Mouse (Mus musculus) CH12.LX (cell line): Measurements from ENCODE around the gene Iqgap3. TPM values are rescaled to one million over a fixed set of nuclear protein-coding genes. Genes with fewer than 3 reads are reported as not detected.

ENCODE experiments used
- DNase-seq: peaks from one replicate; pipeline ENCODE4 v3.0.0-alpha.2; 2013; ENCODE audit errors: extremely low read depth
- H3K27ac ChIP-seq: 2 replicates; pipeline ENCODE4 v1.5.1; 2012; ENCODE audit warnings: low read depth, mild to moderate bottlenecking, control low read depth, moderate library complexity; ENCODE audit not compliant: insufficient read depth
- H3K27me3 ChIP-seq: replicated peaks from 2 replicates; pipeline ENCODE3; 2012; ENCODE audit warnings: inconsistent platforms
- H3K36me3 ChIP-seq, 2 experiments: replicated peaks in 1 of 2; 2 replicates each; pipeline versions ENCODE3 to v1.6.1; 2012; ENCODE audit warnings: inconsistent platforms in 1 of 2, low read length in 1 of 2, mild to moderate bottlenecking in 1 of 2, mixed read lengths in 1 of 2, moderate library complexity in 1 of 2; ENCODE audit not compliant: control insufficient read depth in 1 of 2, insufficient read depth in 1 of 2
- H3K4me1 ChIP-seq, 2 experiments: 2 replicates each; pipeline ENCODE4 v1.6.1; 2012; ENCODE audit warnings: inconsistent platforms in 1 of 2, moderate library complexity in 1 of 2; ENCODE audit not compliant: insufficient read depth in 2 of 2, control insufficient read depth in 1 of 2
- H3K4me2 ChIP-seq: 2 replicates; pipeline ENCODE4 v1.6.1; 2012; ENCODE audit warnings: low read depth, mild to moderate bottlenecking, control low read depth; ENCODE audit not compliant: poor library complexity, insufficient read depth, severe bottlenecking
- H3K4me3 ChIP-seq, 3 experiments: fragments of 150-350 bp in 1 of 3; sonication (generic) in 1 of 3; replicated peaks in 1 of 3; 2 replicates each; pipeline versions ENCODE3 to v1.5.1; 2011 to 2012; ENCODE audit warnings: low read depth in 2 of 3, low read length in 2 of 3, mild to moderate bottlenecking in 2 of 3, moderate library complexity in 2 of 3, control low read depth in 1 of 3, improper control_type of control experiment in 1 of 3, inconsistent platforms in 1 of 3, mixed read lengths in 1 of 3; ENCODE audit not compliant: poor library complexity in 1 of 3
- H3K79me2 ChIP-seq: replicated peaks from 2 replicates; pipeline ENCODE4 v1.6.1; 2012; ENCODE audit warnings: mild to moderate bottlenecking, moderate library complexity; ENCODE audit not compliant: control insufficient read depth, poor library complexity, insufficient read depth, severe bottlenecking; ENCODE audit errors: extremely low read depth
- H3K9ac ChIP-seq: 2 replicates; pipeline ENCODE4 v1.6.1; 2012; ENCODE audit warnings: low read depth, mild to moderate bottlenecking, control low read depth, moderate library complexity; ENCODE audit not compliant: insufficient read depth
- H3K9me3 ChIP-seq: replicated peaks from 2 replicates; pipeline ENCODE3; 2012; ENCODE audit warnings: low read length, inconsistent platforms, mixed read lengths
- BHLHE40 ChIP-seq: IDR thresholded peaks from 2 replicates; pipeline ENCODE4 v1.6.1; 2011; ENCODE audit warnings: mild to moderate bottlenecking, low read depth, low read length, improper control_type of control experiment
- EP300 ChIP-seq: IDR thresholded peaks from 2 replicates; pipeline ENCODE4 v1.6.1; 2011; ENCODE audit warnings: low read length, improper control_type of control experiment
- ETS1 ChIP-seq: conservative IDR thresholded peaks from 2 replicates; pipeline ENCODE4 v1.6.1; 2012; ENCODE audit warnings: low read depth, mild to moderate bottlenecking, inconsistent platforms, low read length, improper control_type of control experiment, moderate library complexity
- GABPA ChIP-seq: IDR thresholded peaks from 2 replicates; pipeline ENCODE4 v1.6.1; 2012; ENCODE audit warnings: low read depth, low read length, improper control_type of control experiment, inconsistent platforms; ENCODE audit not compliant: insufficient replicate concordance
- IRF4 ChIP-seq: IDR thresholded peaks from 2 replicates; pipeline ENCODE4 v1.6.1; 2014; ENCODE audit warnings: low read depth, mild to moderate bottlenecking, inconsistent platforms, low read length, improper control_type of control experiment
- JUND ChIP-seq: conservative IDR thresholded peaks from 2 replicates; pipeline ENCODE4 v1.6.1; 2011; ENCODE audit warnings: low read depth, low read length, improper control_type of control experiment
- KAT2A ChIP-seq: IDR thresholded peaks from 2 replicates; pipeline ENCODE4 v1.6.1; 2012; ENCODE audit warnings: low read length, improper control_type of control experiment, inconsistent platforms; ENCODE audit not compliant: insufficient replicate concordance
- MXI1 ChIP-seq: IDR thresholded peaks from 2 replicates; pipeline ENCODE4 v1.6.1; 2011; ENCODE audit warnings: mild to moderate bottlenecking, low read depth, low read length, improper control_type of control experiment
- POLR2A ChIP-seq: IDR thresholded peaks from 2 replicates; pipeline ENCODE4 v1.6.1; 2011; ENCODE audit warnings: low read depth, mild to moderate bottlenecking, improper control_type of control experiment, low read length
- RCOR1 ChIP-seq: conservative IDR thresholded peaks from 2 replicates; pipeline ENCODE4 v1.6.1; 2012; ENCODE audit warnings: low read depth, mild to moderate bottlenecking, inconsistent platforms, low read length, improper control_type of control experiment
- UBTF ChIP-seq: IDR thresholded peaks from 2 replicates; pipeline ENCODE4 v1.6.1; 2012; ENCODE audit warnings: low read depth, mild to moderate bottlenecking, inconsistent platforms, low read length, improper control_type of control experiment, moderate library complexity
- USF1 ChIP-seq: IDR thresholded peaks from 2 replicates; pipeline ENCODE4 v1.6.1; 2014; ENCODE audit warnings: low read depth, mild to moderate bottlenecking, inconsistent platforms, low read length, improper control_type of control experiment
- ZC3H11A ChIP-seq: IDR thresholded peaks from 2 replicates; pipeline ENCODE4 v1.6.1; 2012; ENCODE audit warnings: low read depth, mild to moderate bottlenecking, inconsistent platforms, low read length, improper control_type of control experiment
- ZKSCAN1 ChIP-seq: IDR thresholded peaks from 2 replicates; pipeline ENCODE4 v1.6.1; 2012; ENCODE audit warnings: low read depth, inconsistent platforms, low read length, improper control_type of control experiment, borderline replicate concordance
- ZMIZ1 ChIP-seq: IDR thresholded peaks from 2 replicates; pipeline ENCODE4 v1.6.1; 2012; ENCODE audit warnings: low read depth, mild to moderate bottlenecking, inconsistent platforms, low read length, improper control_type of control experiment
- ZNF384 ChIP-seq: IDR thresholded peaks from 2 replicates; pipeline ENCODE4 v1.6.1; 2012; ENCODE audit warnings: low read depth, low read length, improper control_type of control experiment, inconsistent platforms
- dilution Hi-C: fragments of 300-500 bp; cut with MboI; formaldehyde crosslinking; loops from 2 replicates; pipeline ENCODE4 v1.14.3; 2020; ENCODE audit warnings: low sequenced_read_pairs; ENCODE audit not compliant: extremely low pct_unique_long_range_greater_than_20kb, extremely low pct_ligation_motif_present
- in situ Hi-C: fragments of 300-500 bp; cut with MboI; formaldehyde crosslinking; loops from 3 replicates; pipeline ENCODE4 v1.14.3; 2019; ENCODE audit warnings: low sequenced_read_pairs, low pct_ligation_motif_present, low pct_unique_long_range_greater_than_20kb, mixed read lengths
- polyA plus RNA-seq: library from polyadenylated mRNA; unstranded; fragments of >175 nt; gene quantifications from 2 replicates; pipeline ENCODE4 v1.2.1, GENCODE M21; 2012; ENCODE audit warnings: low read depth; ENCODE audit not compliant: insufficient read length
- total RNA-seq, 2 experiments: library from RNA; depleted of rRNA; stranded (reverse); fragments of 300-350 nt in 1 of 2; fragments of >200 nt in 1 of 2; gene quantifications; 2 replicates each; pipeline ENCODE4 v1.2.3; 2012 to 2014

Gene Iqgap3
- total and polyA plus RNA-seq, 3 experiments = 13.0 to 21.9 (median 18.3) TPM

GRCm38 (mm10) chr3:88154236-88154635, 72.5 kb downstream of the Iqgap3 start:
- peaks cover 69% of the 10 kb centered on the region for H3K79me2 ChIP-seq
- in situ Hi-C loops = no loop called here
- H3K36me3 ChIP-seq = peaks cover 39 to 73% of the 10 kb centered on the region in 2 experiments

GRCm38 (mm10) chr3:88156817-88157216, 75.0 kb downstream of the Iqgap3 start:
- dilution Hi-C loops (no loop called here), in situ Hi-C loops (no loop called here)
- Histone ChIP-seq H3K27ac (no peak overlapping the region), H3K4me2 (no peak overlapping the region), H3K79me2 (peaks cover 43% of the 10 kb centered on the region), H3K4me3 (no peak overlapping the region), H3K27me3 (no peaks in the 10 kb centered on the region), H3K9ac (no peak overlapping the region), H3K9me3 (no peaks in the 10 kb centered on the region), H3K36me3 (peaks cover 64 to 88% of the 10 kb centered on the region in 2 experiments), H3K4me1 (peaks cover 7 to 47% of the 10 kb centered on the region in 2 experiments)
- DNase-seq = no peak
- TF ChIP-seq ZKSCAN1 (no peak), RCOR1 (no peak), ZNF384 (no peak), UBTF (no peak), EP300 (no peak), USF1 (no peak), POLR2A (no peak), JUND (no peak), ETS1 (no peak), ZC3H11A (no peak), IRF4 (no peak), ZMIZ1 (no peak), BHLHE40 (no peak)

More at GRCm38 (mm10) chr3:88154236-88154635, 72.5 kb downstream of the Iqgap3 start:
- DNase-seq = no peak
- Histone ChIP-seq H3K4me3 (no peak overlapping the region), H3K4me1 (peaks cover 25 to 70% of the 10 kb centered on the region in 2 experiments), H3K27ac (no peak overlapping the region), H3K4me2 (no peak overlapping the region), H3K9ac (no peak overlapping the region), H3K9me3 (no peaks in the 10 kb centered on the region), H3K27me3 (no peaks in the 10 kb centered on the region)
- dilution Hi-C loops = no loop called here
- TF ChIP-seq MXI1 (no peak), ETS1 (no peak), GABPA (no peak), KAT2A (no peak)
